Mouse (Mus musculus) splenic B cell, adult 2 months (primary cell): ENCODE measurements at regions not wholly inside any gene's neighbourhood (a gene's known extent, or its start where the extent isn't known, plus 50 kb on each side); places are given as distances from the start of the nearest gene placed in this dataset.
A peak's percentile ranks its signal among the peaks of the same experiment; 100 is the strongest.

Experiments
- DNase-seq: peaks from one replicate; pipeline ENCODE4 v3.0.0-alpha.2; 2011; ENCODE audit warnings: low read depth, low spot score
- H3K27me3 ChIP-seq: 2 replicates; pipeline ENCODE4 v1.6.1; 2012; ENCODE audit warnings: mild to moderate bottlenecking, low read length, moderate library complexity, mixed read lengths; ENCODE audit not compliant: control insufficient read depth, poor library complexity, insufficient read depth, severe bottlenecking
- H3K36me3 ChIP-seq: 2 replicates; pipeline ENCODE4 v1.6.1; 2012; ENCODE audit warnings: mild to moderate bottlenecking, low read length, moderate library complexity, mixed read lengths; ENCODE audit not compliant: control insufficient read depth, poor library complexity, insufficient read depth, severe bottlenecking

GRCm38 (mm10) chr2:92752156-92752555 is 152.6 kb downstream of the Chst1 start:
- DNase-seq = peak; percentile 8
- Histone ChIP-seq H3K36me3 (no peaks in the 10 kb centered on the region), H3K27me3 (no peaks in the 10 kb centered on the region)

- no peak for DNase-seq
- Histone ChIP-seq H3K27me3 (no peaks in the 10 kb centered on the region), H3K36me3 (no peaks in the 10 kb centered on the region)
Measured at GRCm38 (mm10) chr2:92752794-92753193, 153.3 kb downstream of the Chst1 start.

GRCm38 (mm10) chr2:92754505-92755280 is 155.2 kb downstream of the Chst1 start:
- Histone ChIP-seq H3K36me3 (no peaks in the 10 kb centered on the region), H3K27me3 (no peaks in the 10 kb centered on the region)
- no peak for DNase-seq

- DNase-seq = no peak
- no peaks in the 10 kb centered on the region for H3K27me3 ChIP-seq
- no peaks in the 10 kb centered on the region for H3K36me3 ChIP-seq
Measured at GRCm38 (mm10) chr2:92756491-92756890, 157.0 kb downstream of the Chst1 start.

GRCm38 (mm10) chr2:92758775-92759174 is 156.1 kb upstream of the Syt13 start:
- no peak for DNase-seq
- Histone ChIP-seq H3K36me3 (no peaks in the 10 kb centered on the region), H3K27me3 (no peaks in the 10 kb centered on the region)

- DNase-seq = no peak
- Histone ChIP-seq H3K27me3 (no peaks in the 10 kb centered on the region), H3K36me3 (no peaks in the 10 kb centered on the region)
Measured at GRCm38 (mm10) chr2:92763881-92764635, 150.8 kb upstream of the Syt13 start.

- Histone ChIP-seq H3K27me3 (no peaks in the 10 kb centered on the region; the same call in 1 of the 2 replicates), H3K36me3 (no peaks in the 10 kb centered on the region)
- no peak for DNase-seq
Measured at GRCm38 (mm10) chr2:92767476-92768005, 147.4 kb upstream of the Syt13 start.

- no peak for DNase-seq
- no peaks in the 10 kb centered on the region for H3K36me3 ChIP-seq
- no peaks in the 10 kb centered on the region; the same call in 1 of the 2 replicates for H3K27me3 ChIP-seq
Measured at GRCm38 (mm10) chr2:92768088-92768487, 146.8 kb upstream of the Syt13 start.

GRCm38 (mm10) chr2:92769061-92769460 is 145.8 kb upstream of the Syt13 start:
- DNase-seq = no peak
- H3K36me3 ChIP-seq = no peaks in the 10 kb centered on the region
- no peaks in the 10 kb centered on the region; the same call in 1 of the 2 replicates for H3K27me3 ChIP-seq

GRCm38 (mm10) chr2:92770098-92770497 is 144.8 kb upstream of the Syt13 start:
- no peak for DNase-seq
- Histone ChIP-seq H3K27me3 (no peaks in the 10 kb centered on the region; the same call in 1 of the 2 replicates), H3K36me3 (no peaks in the 10 kb centered on the region)

- no peak for DNase-seq
- Histone ChIP-seq H3K27me3 (no peaks in the 10 kb centered on the region; the same call in 1 of the 2 replicates), H3K36me3 (no peaks in the 10 kb centered on the region)
Measured at GRCm38 (mm10) chr2:92772623-92773022, 142.3 kb upstream of the Syt13 start.

- no peak for DNase-seq
- H3K27me3 ChIP-seq = no peaks in the 10 kb centered on the region
- H3K36me3 ChIP-seq = no peaks in the 10 kb centered on the region
Measured at GRCm38 (mm10) chr2:92776497-92776896, 138.4 kb upstream of the Syt13 start.

GRCm38 (mm10) chr2:92779101-92779500 is 135.8 kb upstream of the Syt13 start:
- H3K27me3 ChIP-seq = no peaks in the 10 kb centered on the region
- DNase-seq = no peak
- H3K36me3 ChIP-seq = no peaks in the 10 kb centered on the region

- no peak for DNase-seq
- H3K36me3 ChIP-seq = no peaks in the 10 kb centered on the region
- no peaks in the 10 kb centered on the region for H3K27me3 ChIP-seq
Measured at GRCm38 (mm10) chr2:92780021-92780420, 134.9 kb upstream of the Syt13 start.

- H3K27me3 ChIP-seq = no peaks in the 10 kb centered on the region
- DNase-seq = no peak
- H3K36me3 ChIP-seq = no peaks in the 10 kb centered on the region
Measured at GRCm38 (mm10) chr2:92781451-92781850, 133.4 kb upstream of the Syt13 start.
